Mouse (Mus musculus) naive thymus-derived CD4-positive, alpha-beta T cell, adult 2 months (primary cell): Measurements from ENCODE around the gene Shb.
"Not testable (repeated sequence)": the region's sequence is repeated elsewhere in the genome, so short reads cannot be mapped to it uniquely, and the experiment has no call there.

Experiments
- DNase-seq: peaks from one replicate; pipeline ENCODE4 v3.0.0-alpha.2; 2011; ENCODE audit warnings: low read depth

Gene Shb

GRCm38 (mm10) chr4:45392572-45392971 lies 139.7 kb downstream of the Shb start:
- DNase-seq, result no peak

GRCm38 (mm10) chr4:45392099-45392498 lies 140.2 kb downstream of the Shb start:
- no peak for DNase-seq

GRCm38 (mm10) chr4:45387296-45387695 lies 145.0 kb downstream of the Shb start:
- not testable (repeated sequence) for DNase-seq

GRCm38 (mm10) chr4:45382133-45382532 lies 150.1 kb downstream of the Shb start:
- DNase-seq, result not testable (repeated sequence)

GRCm38 (mm10) chr4:45380903-45381580 lies 151.2 kb downstream of the Shb start:
- DNase-seq, result not testable (repeated sequence)

- no peak for DNase-seq
Measured at GRCm38 (mm10) chr4:45376573-45376972, 155.7 kb downstream of the Shb start.

- no peak for DNase-seq
Measured at GRCm38 (mm10) chr4:45374879-45375278, 157.4 kb downstream of the Shb start.
